Mouse (Mus musculus): ENCODE data around the gene Fhdc1. TPM values are rescaled to one million over a fixed set of nuclear protein-coding genes. Genes with fewer than 3 reads are reported as not detected.

The Fhdc1 gene
- polyA plus RNA-seq, 1 experiment from 2014 or later, result 10.2 TPM

DNA sequence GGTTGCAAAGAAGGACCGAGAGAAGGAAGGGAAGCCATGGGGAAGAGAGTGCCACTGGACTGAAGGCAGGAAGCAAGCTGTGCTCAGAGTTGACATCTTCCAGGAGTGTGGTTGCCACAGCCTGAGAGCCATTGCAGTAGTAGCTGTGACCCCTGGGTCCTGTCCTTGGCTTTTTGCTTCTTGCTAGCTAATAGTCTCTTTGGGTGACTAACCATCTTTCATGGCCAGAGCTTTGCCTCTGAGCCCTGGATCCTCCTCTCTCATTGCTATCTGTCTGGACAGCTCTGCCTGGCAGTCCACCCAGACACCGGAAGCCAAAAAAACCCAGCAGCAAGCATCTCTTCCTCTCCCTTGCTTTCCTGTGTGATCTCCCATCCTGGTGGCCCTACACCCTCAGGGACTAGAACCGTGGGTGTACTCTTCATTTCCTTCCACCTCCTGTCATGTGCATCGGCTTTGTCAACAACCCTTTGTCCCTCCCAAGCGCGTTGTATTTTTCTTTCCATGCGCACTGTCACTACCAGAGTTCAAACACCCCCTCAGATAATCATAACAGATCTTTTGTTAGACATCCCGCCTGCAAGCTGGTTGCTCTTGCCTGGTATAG, 85.3 kb downstream of the Fhdc1 start:
- H3K27ac ChIP-seq, result no peak overlapping the region
- H3K9ac ChIP-seq, result no peak overlapping the region
- no peak for ATAC-seq (ENCODE audit: low FRiP score, low read depth)
- no peaks in the 10 kb centered on the region for H3K36me3 ChIP-seq
- H3K4me2 ChIP-seq (replicated peaks), result no peak overlapping the region
- no peaks in the 10 kb centered on the region for H3K4me1 ChIP-seq
- no peaks in the 10 kb centered on the region for H3K9me3 ChIP-seq
- 79% methylated on average over 8 of the region's 8 CpGs for WGBS
- no peak overlapping the region for H3K4me3 ChIP-seq
- no peaks in the 10 kb centered on the region for H3K27me3 ChIP-seq (replicated peaks)

Other genes starting within 250 kb of the Fhdc1 start
- gene Trim2, start 173.6 kb downstream of the Fhdc1 start, polyA plus RNA-seq (2016; fragmentation: Nextera tagmentation; extraction: Ambion mirVana), result 132 and 151 TPM in 2 replicates
- 29.0 and 33.5 TPM in 2 replicates for gene Arfip1, start 102.2 kb upstream of the Fhdc1 start, polyA plus RNA-seq (2016; fragmentation: Nextera tagmentation; extraction: Ambion mirVana)
- gene Tigd4, start 113.1 kb upstream of the Fhdc1 start, polyA plus RNA-seq (2016; fragmentation: Nextera tagmentation; extraction: Ambion mirVana), result 0.05 TPM in 2 replicates
- 0.57 and 1.1 TPM in 2 replicates for gene Tmem154, start 185.8 kb upstream of the Fhdc1 start, polyA plus RNA-seq (2016; fragmentation: Nextera tagmentation; extraction: Ambion mirVana)